Mouse (Mus musculus) inflammation-experienced regulatory T-cells, adult 6 months (primary cell): ENCODE data around the gene Pcnp. TPM values are rescaled to one million over a fixed set of nuclear protein-coding genes. Genes with fewer than 3 reads are reported as not detected.
A peak's percentile ranks its signal among the peaks of the same experiment; 100 is the strongest.

ENCODE experiments used
- ATAC-seq: one replicate; pipeline ENCODE4 v1.8.0; 2017
- polyA plus RNA-seq, 3 experiments: library from polyadenylated mRNA; unstranded; fragments of 100-300 nt; shearing (Covaris generic); gene quantifications; one replicate each; pipeline ENCODE4 v1.2.1; 2017

The Pcnp gene
- polyA plus RNA-seq, 3 experiments from 2014 or later, result 229 to 302 (median 268) TPM

DNA sequence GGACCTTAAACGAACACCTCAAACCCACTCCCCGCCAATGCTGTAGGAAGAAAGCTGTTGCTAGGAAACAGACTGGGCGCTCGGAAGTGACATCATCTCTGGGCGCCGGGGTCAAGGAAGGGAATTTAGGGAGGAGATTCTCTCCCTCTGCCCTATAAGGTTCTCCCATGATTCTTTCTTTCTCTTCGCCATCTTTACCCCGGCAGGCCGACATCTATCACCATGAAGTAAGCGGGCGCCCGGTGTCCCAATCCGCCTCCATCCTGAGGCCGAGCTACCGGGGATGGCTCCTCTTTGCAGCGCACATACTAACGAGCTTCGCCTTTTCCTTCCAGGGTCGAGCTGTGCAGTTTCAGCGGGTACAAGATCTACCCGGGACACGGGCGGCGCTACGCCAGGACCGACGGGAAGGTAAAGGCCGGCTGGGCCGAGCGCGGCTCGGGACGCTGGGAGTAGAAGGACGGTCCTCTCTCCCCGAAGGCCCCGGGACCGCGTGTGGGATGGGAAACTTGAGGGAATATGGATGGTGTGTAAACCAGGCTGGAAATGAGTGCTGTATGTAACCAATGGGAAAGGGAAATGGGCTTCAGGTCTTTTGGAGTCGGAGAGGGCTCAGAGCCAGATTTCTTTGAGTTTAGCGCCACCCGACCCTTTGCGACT is 63.2 kb downstream of the Pcnp start, which contains the start of gene Rpl24:
Gene Rpl24 (plus strand): TSS at position 64 of the 660 bp plus-strand sequence.
- ATAC-seq, result peak; percentile 87

DNA sequence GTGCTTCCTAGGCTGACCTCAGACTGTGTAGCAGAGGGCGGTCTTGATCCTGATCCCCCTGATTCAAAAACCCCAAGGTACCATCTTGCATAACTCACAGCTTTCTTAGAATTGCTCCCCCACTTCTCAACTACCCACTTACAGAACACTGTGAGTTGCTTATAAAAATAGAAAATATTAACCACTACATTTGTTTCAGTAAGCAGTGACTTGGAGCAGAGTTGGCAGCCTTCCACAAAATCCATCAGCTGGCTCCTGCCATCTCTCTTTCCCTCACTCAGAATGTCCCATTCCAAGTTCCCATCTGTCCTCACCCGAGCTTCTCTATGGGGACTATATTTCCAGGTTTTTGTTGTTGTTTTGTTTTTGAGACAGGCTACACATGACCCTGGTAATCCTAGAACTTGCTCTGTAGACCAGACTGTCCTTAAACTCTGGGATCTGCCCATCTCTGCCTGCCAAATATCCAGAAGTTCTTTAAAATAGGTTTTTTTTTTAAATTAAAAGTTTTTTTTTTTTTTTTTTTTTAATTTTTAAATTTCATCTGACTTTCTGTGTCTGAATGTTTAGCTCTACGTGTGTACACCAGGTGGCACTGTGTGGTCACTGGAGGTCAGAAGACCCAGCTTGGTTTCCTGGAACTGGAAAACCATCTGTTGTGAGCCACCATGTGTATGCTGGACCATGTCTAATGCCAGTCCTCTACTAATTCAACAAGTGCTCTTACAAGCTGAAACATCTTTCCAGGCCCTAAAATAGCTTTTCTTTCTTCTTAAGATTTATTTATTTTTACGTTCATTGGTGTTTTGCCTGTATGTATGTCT is 65.2 kb downstream of the Pcnp start:
- no peak for ATAC-seq

- peak; percentile 51 for ATAC-seq
Observed at GRCm38 (mm10) chr16:55963068-55963467, 66.5 kb downstream of the Pcnp start.

Other genes with a start within 250 kb of the Pcnp start
- gene Nfkbiz, start 190.8 kb downstream of the Pcnp start, polyA plus RNA-seq, result 10 to 100 TPM; 24.7 to 39.2 (median 36.9) TPM
- 10 to 100 TPM; 13.7 to 36.9 (median 22.6) TPM for gene Nxpe3, start 134.5 kb downstream of the Pcnp start, polyA plus RNA-seq
- 10 to 100 TPM; 21.2 to 26.1 (median 25.2) TPM for gene Cep97, start 94.9 kb downstream of the Pcnp start, polyA plus RNA-seq
- 1,000 to 10,000 TPM; 1,415 to 2,046 (median 1,545) TPM for gene Rpl24, start 63.5 kb downstream of the Pcnp start, polyA plus RNA-seq
- gene Zbtb11, start 55.9 kb downstream of the Pcnp start, polyA plus RNA-seq, result 10 to 100 TPM; 26.6 to 34.4 (median 26.8) TPM
- gene Trmt10c, start 8.1 kb upstream of the Pcnp start, polyA plus RNA-seq, result 10 to 100 TPM; 24.6 to 33.4 (median 32.3) TPM
- 10 to 100 TPM; 47.4 to 75.2 (median 62.0) TPM for gene Senp7, start 18.6 kb upstream of the Pcnp start, polyA plus RNA-seq
- under 1 TPM in 2 of 3 experiments, not detected in 1; 0.28 to 0.52 TPM for gene Impg2, start 174.6 kb upstream of the Pcnp start, polyA plus RNA-seq